Mouse (Mus musculus): ENCODE measurements around the gene Nipsnap2. TPM values are rescaled to one million over a fixed set of nuclear protein-coding genes. Genes with fewer than 3 reads are reported as not detected.
A peak's percentile ranks its signal among the peaks of the same experiment; 100 is the strongest.

The Nipsnap2 gene
- polyA plus RNA-seq, 1 experiment from 2014 or later = 140 TPM

DNA sequence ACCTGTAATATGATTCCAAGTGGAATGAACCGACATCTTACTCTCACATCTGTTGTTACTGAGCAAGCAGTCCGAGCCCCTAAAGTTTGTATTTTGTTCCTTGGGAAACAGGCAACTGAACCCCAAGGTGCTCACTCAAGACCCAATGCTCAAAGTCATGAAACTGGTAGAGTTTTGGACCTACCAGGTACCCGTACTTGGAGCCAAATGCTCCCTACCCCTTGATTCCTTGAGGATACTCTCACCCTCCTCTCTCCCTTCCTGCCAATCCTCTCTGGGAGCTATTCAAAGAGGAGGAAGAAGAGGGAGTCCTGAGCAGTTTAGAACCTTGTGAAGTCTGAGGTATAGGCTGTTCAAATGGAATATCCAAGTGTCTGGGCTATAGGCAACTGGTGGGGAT lies 1.9 kb downstream of the Nipsnap2 start:
- Histone ChIP-seq H3K36me3 (no peaks in the 10 kb centered on the region), H3K4me1 (peaks cover 49% of the 10 kb centered on the region), H3K27me3 (ENCODE audit: insufficient read depth, poor library complexity, severe bottlenecking) (no peaks in the 10 kb centered on the region), H3K27ac (peak overlapping the region; percentile 99), H3K4me3 (peak overlapping the region; percentile 88; the same call in 1 of the 2 replicates), H3K9me3 (no peaks in the 10 kb centered on the region)
- DNase-seq (ENCODE audit: low spot score) = no peak
- WGBS = 86% methylated on average over 3 of the region's 3 CpGs

- Histone ChIP-seq H3K27ac (peak overlapping the region; percentile 84), H3K4me3 (peak overlapping the region; percentile 35; the same call in 1 of the 2 replicates), H3K4me1 (peaks cover 52% of the 10 kb centered on the region), H3K36me3 (peaks cover 2% of the 10 kb centered on the region; the same call in 1 of the 2 replicates), H3K27me3 (ENCODE audit: insufficient read depth, poor library complexity, severe bottlenecking) (no peaks in the 10 kb centered on the region), H3K9me3 (no peaks in the 10 kb centered on the region)
- peak; percentile 87 for DNase-seq (ENCODE audit: low spot score)
- 25% methylated on average over 11 of the region's 11 CpGs for WGBS
These were observed 4.4 kb downstream of the Nipsnap2 start for GRCm38 (mm10) chr5:129729286-129729685.

DNA sequence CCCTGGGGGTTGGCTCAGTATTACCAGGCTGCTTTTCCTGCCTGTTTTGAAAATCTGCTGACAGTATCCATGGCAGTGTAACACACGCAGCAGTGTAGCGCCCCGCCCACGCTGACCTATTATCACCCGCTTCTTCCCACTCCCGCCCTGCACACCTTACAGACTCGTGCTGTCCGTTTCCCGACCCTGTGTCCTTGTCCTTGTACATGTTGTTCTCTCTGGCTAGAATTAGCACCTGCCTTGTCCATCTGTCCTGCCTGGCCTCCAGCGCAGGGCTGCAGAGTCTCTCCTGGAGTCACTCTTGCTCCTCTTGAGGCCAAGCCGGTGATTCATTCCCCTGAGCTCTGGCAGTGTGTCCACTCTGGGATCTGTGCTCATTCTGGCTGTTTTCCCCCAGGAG lies 5.5 kb downstream of the Nipsnap2 start:
- no peaks in the 10 kb centered on the region for H3K9me3 ChIP-seq
- peaks cover 59% of the 10 kb centered on the region for H3K4me1 ChIP-seq
- peaks cover 11% of the 10 kb centered on the region; the same call in 1 of the 2 replicates for H3K36me3 ChIP-seq
- peak overlapping the region; percentile 84 for H3K27ac ChIP-seq
- DNase-seq (ENCODE audit: low spot score) = peak; percentile 88
- H3K4me3 ChIP-seq = peak overlapping the region; percentile 13
- H3K27me3 ChIP-seq (ENCODE audit: insufficient read depth, poor library complexity, severe bottlenecking) = no peaks in the 10 kb centered on the region
- 35% methylated on average over 11 of the region's 11 CpGs for WGBS

DNA sequence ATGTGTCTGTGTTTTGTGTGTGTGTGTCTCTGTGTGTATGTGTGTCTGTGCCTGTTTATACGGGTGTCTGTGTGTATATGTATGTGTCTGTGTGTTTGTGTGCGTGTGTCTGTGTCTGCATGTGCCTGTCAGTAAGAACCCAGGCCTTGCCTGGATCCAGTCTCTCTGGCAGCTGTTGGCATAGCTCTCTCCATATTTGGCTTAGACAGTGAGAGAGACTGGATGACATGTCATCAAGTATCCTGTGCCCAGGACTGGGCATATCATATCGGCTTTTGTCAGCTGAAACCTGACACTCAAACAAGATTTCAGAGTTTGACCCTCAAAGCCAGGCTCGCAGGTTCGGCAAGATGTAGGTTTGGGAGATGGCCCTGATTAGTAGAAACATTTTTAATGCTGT lies 6.2 kb downstream of the Nipsnap2 start:
- peaks cover 63% of the 10 kb centered on the region for H3K4me1 ChIP-seq
- DNase-seq (ENCODE audit: low spot score) = no peak
- H3K27me3 ChIP-seq (ENCODE audit: insufficient read depth, poor library complexity, severe bottlenecking) = no peaks in the 10 kb centered on the region
- no peak overlapping the region for H3K4me3 ChIP-seq
- H3K27ac ChIP-seq = peak overlapping the region; percentile 84; the same call in 1 of the 2 replicates
- H3K9me3 ChIP-seq = no peaks in the 10 kb centered on the region
- 44% methylated on average over 5 of the region's 5 CpGs for WGBS
- H3K36me3 ChIP-seq = peaks cover 12% of the 10 kb centered on the region; the same call in 1 of the 2 replicates

DNA sequence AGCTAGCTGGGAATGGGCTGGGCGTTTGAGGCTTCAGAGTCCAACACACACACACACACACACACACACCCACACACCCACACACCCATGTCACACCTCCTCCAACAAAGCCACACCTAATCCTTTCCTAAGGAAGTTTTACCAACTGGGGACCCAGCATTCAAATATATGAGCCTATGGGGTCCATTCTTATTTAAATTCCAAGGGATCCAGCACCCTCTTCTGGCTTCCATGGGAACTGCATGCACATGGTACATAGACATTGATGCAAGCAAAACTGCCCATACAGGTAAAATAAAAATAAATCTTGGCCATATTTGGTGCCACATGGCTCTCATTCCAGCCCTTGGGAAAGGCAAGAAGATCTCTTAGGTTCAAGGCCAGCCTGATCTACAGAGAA lies 16.1 kb downstream of the Nipsnap2 start:
- no peak overlapping the region for H3K4me3 ChIP-seq
- 95% methylated on average over 1 of the region's 1 CpGs for WGBS
- H3K9me3 ChIP-seq = no peaks in the 10 kb centered on the region
- H3K36me3 ChIP-seq = peaks cover 48% of the 10 kb centered on the region
- no peak overlapping the region for H3K27ac ChIP-seq
- peaks cover 23% of the 10 kb centered on the region for H3K4me1 ChIP-seq
- H3K27me3 ChIP-seq (ENCODE audit: insufficient read depth, poor library complexity, severe bottlenecking) = no peaks in the 10 kb centered on the region
- no peak for DNase-seq (ENCODE audit: low spot score)

- peaks cover 23% of the 10 kb centered on the region for H3K4me1 ChIP-seq
- no peaks in the 10 kb centered on the region for H3K9me3 ChIP-seq
- peak overlapping the region; percentile 12; the same call in 1 of the 2 replicates for H3K4me3 ChIP-seq
- H3K27ac ChIP-seq = peak overlapping the region; percentile 78
- peak; percentile 89 for DNase-seq (ENCODE audit: low spot score)
- peaks cover 63% of the 10 kb centered on the region for H3K36me3 ChIP-seq
- WGBS = 33% methylated on average over 7 of the region's 7 CpGs
- H3K27me3 ChIP-seq (ENCODE audit: insufficient read depth, poor library complexity, severe bottlenecking) = no peaks in the 10 kb centered on the region
These were observed 18.1 kb downstream of the Nipsnap2 start for GRCm38 (mm10) chr5:129742903-129743488.

DNA sequence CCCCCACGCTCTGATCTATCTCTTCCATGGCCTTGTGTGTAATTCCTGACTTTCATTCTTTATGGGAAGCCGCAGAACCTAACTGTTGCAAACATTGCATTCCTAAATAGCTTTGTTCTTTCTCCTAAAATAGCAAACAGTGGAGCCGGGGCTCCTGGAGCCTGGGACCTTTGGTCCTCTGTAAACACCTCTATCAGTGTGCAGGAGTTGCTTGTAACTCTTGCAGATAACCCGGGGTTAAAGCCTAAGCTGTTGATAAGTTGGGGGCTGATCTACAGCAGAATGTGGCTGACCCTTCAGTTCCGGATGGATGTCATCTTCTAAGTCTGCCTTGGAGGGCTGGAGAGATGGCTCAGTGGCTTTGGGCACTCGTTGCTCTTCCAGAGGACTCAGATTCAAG lies 19.2 kb downstream of the Nipsnap2 start:
- no peak for DNase-seq (ENCODE audit: low spot score)
- Histone ChIP-seq H3K27ac (peak overlapping the region; percentile 78), H3K9me3 (no peaks in the 10 kb centered on the region), H3K27me3 (ENCODE audit: insufficient read depth, poor library complexity, severe bottlenecking) (no peaks in the 10 kb centered on the region), H3K36me3 (peaks cover 69% of the 10 kb centered on the region), H3K4me3 (0 out of 2 replicates have a peak overlapping the region, but pooled peaks have one; percentile 6), H3K4me1 (peaks cover 23% of the 10 kb centered on the region)
- 12% methylated on average over 6 of the region's 6 CpGs for WGBS

GRCm38 (mm10) chr5:129756886-129757285 lies 32.0 kb downstream of the Nipsnap2 start:
- H3K36me3 ChIP-seq = peaks cover 59% of the 10 kb centered on the region
- 92% methylated on average over 20 of the region's 20 CpGs for WGBS
- no peaks in the 10 kb centered on the region for H3K4me1 ChIP-seq

GRCm38 (mm10) chr5:129759929-129760480 lies 35.1 kb downstream of the Nipsnap2 start:
- Histone ChIP-seq H3K36me3 (peaks cover 38% of the 10 kb centered on the region), H3K4me3 (no peak overlapping the region), H3K27ac (no peak overlapping the region), H3K4me1 (no peaks in the 10 kb centered on the region), H3K27me3 (ENCODE audit: insufficient read depth, poor library complexity, severe bottlenecking) (no peaks in the 10 kb centered on the region), H3K9me3 (no peaks in the 10 kb centered on the region)
- 80% methylated on average over 13 of the region's 13 CpGs for WGBS
- DNase-seq (ENCODE audit: low spot score) = no peak

More at GRCm38 (mm10) chr5:129756886-129757285, 32.0 kb downstream of the Nipsnap2 start:
- no peaks in the 10 kb centered on the region for H3K27me3 ChIP-seq (ENCODE audit: insufficient read depth, poor library complexity, severe bottlenecking)
- H3K9me3 ChIP-seq = no peaks in the 10 kb centered on the region
- no peak for DNase-seq (ENCODE audit: low spot score)
- no peak overlapping the region for H3K4me3 ChIP-seq
- H3K27ac ChIP-seq = no peak overlapping the region

DNA sequence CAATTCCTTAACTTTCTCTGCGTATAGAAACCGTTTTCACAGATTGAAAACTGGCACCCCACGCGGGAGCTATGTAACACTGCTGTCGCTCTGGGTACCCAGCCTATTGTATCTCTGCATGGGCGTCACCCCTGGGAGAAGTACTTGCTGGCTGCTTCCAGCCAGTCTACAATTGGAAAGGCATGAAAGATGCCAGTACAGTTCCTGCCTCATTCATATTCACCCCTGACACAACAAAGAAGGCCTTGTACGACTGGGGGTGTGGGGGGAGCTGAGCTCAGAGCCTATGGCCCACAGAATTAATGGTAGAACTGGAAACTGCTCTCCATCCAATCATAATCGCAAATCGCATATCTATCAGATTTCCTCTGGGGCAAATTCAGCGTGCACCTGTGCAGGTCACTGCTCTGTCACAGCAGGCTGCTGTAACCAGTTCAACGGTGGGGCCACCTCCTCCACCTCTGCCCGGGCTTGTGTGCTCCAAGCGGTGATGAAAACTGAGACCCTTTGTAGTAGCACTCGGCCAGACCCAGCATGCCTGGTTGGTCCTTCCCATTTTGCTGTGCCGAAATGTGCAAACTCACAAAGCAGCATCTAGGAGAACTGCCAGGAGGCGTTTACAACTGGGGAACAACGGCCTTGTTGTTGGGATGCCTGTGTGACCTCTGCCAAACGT lies 37.1 kb downstream of the Nipsnap2 start:
- WGBS = 75% methylated on average over 18 of the region's 18 CpGs
- Histone ChIP-seq H3K36me3 (peaks cover 36% of the 10 kb centered on the region), H3K27ac (no peak overlapping the region)

DNA sequence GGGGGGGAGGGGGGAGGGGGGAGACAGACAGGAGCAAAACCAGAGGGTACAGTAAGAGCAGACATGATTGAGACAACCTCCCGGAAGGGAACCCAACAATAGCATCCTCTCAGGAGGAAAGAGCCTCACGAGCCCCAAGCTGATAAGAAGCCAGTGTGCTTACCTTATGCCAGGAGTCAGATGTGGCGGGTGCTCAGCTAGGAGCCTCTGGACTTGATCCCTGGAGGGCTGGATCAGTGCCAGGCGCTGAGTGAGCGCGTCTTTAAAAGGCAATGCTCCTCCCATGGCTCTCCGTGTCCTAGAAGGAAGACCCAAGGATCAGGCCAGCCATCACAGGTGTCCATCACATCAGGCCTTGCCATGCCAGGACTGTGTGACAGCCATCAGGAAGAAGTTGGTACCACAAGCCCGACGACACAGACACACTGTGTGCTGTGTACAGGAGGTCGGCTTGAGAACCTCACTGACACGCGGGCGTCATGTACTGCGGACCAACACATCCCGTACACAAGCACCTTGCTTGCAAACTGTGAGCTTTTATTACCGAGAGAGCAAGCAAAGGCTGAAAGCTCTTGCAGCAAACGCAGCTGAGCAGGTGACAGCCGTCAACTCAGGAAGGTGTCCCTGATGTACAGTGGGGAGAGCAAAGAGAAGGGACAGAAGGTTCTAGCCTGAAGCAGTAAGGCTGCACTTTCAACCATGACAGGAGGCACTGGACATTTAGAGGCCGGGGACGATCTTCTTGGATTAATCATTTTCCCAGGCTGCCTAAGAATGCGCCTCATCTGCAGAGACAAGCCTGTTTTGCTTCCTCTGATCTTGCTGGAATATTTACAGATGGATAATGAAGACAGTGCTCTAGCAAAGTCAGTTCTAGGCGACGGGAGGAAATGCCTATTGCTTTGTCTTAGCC lies 45.8 kb downstream of the Nipsnap2 start:
- WGBS = 65% methylated on average over 23 of the region's 23 CpGs
- Histone ChIP-seq H3K36me3 (peaks cover 18% of the 10 kb centered on the region; the same call in 1 of the 2 replicates), H3K27ac (peak overlapping the region; percentile 43; the same call in 1 of the 2 replicates)

More for the DNA sequence above, 37.1 kb downstream of the Nipsnap2 start:
- Histone ChIP-seq H3K9me3 (no peaks in the 10 kb centered on the region), H3K4me3 (no peak overlapping the region), H3K4me1 (no peaks in the 10 kb centered on the region), H3K27me3 (ENCODE audit: insufficient read depth, poor library complexity, severe bottlenecking) (no peaks in the 10 kb centered on the region)
- no peak for DNase-seq (ENCODE audit: low spot score)

GRCm38 (mm10) chr5:129772433-129772832 lies 47.6 kb downstream of the Nipsnap2 start:
- no peak for DNase-seq (ENCODE audit: low spot score)
- no peak overlapping the region for H3K27ac ChIP-seq
- 88% methylated on average over 10 of the region's 10 CpGs for WGBS
- peaks cover 14% of the 10 kb centered on the region for H3K4me1 ChIP-seq
- H3K36me3 ChIP-seq = peaks cover 9% of the 10 kb centered on the region; the same call in 1 of the 2 replicates
- H3K9me3 ChIP-seq = no peaks in the 10 kb centered on the region
- no peaks in the 10 kb centered on the region for H3K27me3 ChIP-seq (ENCODE audit: insufficient read depth, poor library complexity, severe bottlenecking)
- no peak overlapping the region for H3K4me3 ChIP-seq

More for the DNA sequence above, 45.8 kb downstream of the Nipsnap2 start:
- Histone ChIP-seq H3K27me3 (ENCODE audit: insufficient read depth, poor library complexity, severe bottlenecking) (no peaks in the 10 kb centered on the region), H3K4me3 (0 out of 2 replicates have a peak overlapping the region, but pooled peaks have one; percentile 16), H3K9me3 (no peaks in the 10 kb centered on the region), H3K4me1 (peaks cover 14% of the 10 kb centered on the region)
- DNase-seq (ENCODE audit: low spot score) = no peak

All from heart, embryonic 10.5 days (tissue).